Mouse (Mus musculus) lung, embryonic 15.5 days (tissue): ENCODE measurements around the gene Ppp2r1b. TPM values are rescaled to one million over a fixed set of nuclear protein-coding genes. Genes with fewer than 3 reads are reported as not detected.

Experiments
- ATAC-seq: fragments of 200-750 bp; cut with Nextera tagmentation; 2 replicates; pipeline ENCODE4 v1.8.0; 2017; ENCODE audit warnings: moderate number of reproducible peaks, borderline replicate concordance; ENCODE audit not compliant: low FRiP score, low TSS enrichment; ENCODE audit errors: extremely low read depth
- H3K27ac ChIP-seq: fragments of 300-500 bp; sonication (generic); 2 replicates; pipeline ENCODE4 v1.5.1; 2015; ENCODE audit warnings: moderate library complexity, mild to moderate bottlenecking, inconsistent platforms
- H3K27me3 ChIP-seq: fragments of 300-500 bp; sonication (generic); 2 replicates; pipeline ENCODE4 v1.6.1; 2015; ENCODE audit warnings: inconsistent platforms
- H3K36me3 ChIP-seq: fragments of 300-500 bp; sonication (generic); 2 replicates; pipeline ENCODE4 v1.6.1; 2015; ENCODE audit warnings: inconsistent platforms
- H3K4me1 ChIP-seq: fragments of 300-500 bp; sonication (generic); 2 replicates; pipeline ENCODE4 v1.6.1; 2015; ENCODE audit warnings: inconsistent platforms
- H3K4me2 ChIP-seq: fragments of 300-500 bp; sonication (generic); 2 replicates; pipeline ENCODE4 v1.6.1; 2015; ENCODE audit warnings: inconsistent platforms, mild to moderate bottlenecking, moderate library complexity
- H3K4me3 ChIP-seq: fragments of 300-500 bp; sonication (generic); 2 replicates; pipeline ENCODE4 v1.5.1; 2015; ENCODE audit warnings: mild to moderate bottlenecking, inconsistent platforms
- H3K9ac ChIP-seq: fragments of 300-500 bp; sonication (generic); 2 replicates; pipeline ENCODE4 v1.6.1; 2015; ENCODE audit warnings: inconsistent platforms
- H3K9me3 ChIP-seq: fragments of 300-500 bp; sonication (generic); 2 replicates; pipeline ENCODE4 v1.6.1; 2016; ENCODE audit warnings: inconsistent platforms
- WGBS: fragments of 180-500 bp; shearing (Covaris S2); methylation state at CpG from one replicate; pipeline ENCODE4 v1.1.7; 2015; 5-methylcytosine and 5-hydroxymethylcytosine counted together
- polyA plus RNA-seq: library from polyadenylated mRNA; unstranded; fragments of >200 nt; fragmentation: Nextera tagmentation; extraction: Ambion mirVana; gene quantifications from 2 replicates; pipeline ENCODE4 v1.2.1, GENCODE M21; 2015

Gene Ppp2r1b
- polyA plus RNA-seq, 1 experiment from 2014 or later, result 66.1 TPM

DNA sequence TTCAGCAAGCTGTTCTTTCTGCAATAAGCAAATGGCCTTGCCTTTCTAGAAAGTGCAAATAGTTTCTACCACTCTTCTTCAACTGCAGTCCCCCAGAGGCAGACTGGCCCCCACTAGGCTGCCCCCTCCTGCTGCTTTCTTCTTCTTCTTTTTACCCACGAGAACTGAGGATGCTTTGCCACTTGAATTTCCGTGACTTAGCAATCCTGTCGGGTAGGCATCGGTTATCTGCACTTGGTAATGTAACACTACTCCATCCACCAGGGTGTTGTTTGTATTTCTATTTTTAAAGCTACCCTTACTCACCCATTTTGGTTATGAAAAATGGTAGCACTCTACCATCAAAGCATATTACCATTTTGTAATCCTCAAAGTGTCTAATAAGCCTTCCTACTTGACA is 44.9 kb downstream of the Ppp2r1b start:
- H3K9me3 ChIP-seq, result no peaks in the 10 kb centered on the region
- H3K4me3 ChIP-seq, result no peak overlapping the region
- H3K27me3 ChIP-seq, result no peaks in the 10 kb centered on the region
- H3K4me2 ChIP-seq, result no peak overlapping the region
- H3K9ac ChIP-seq, result no peak overlapping the region
- ATAC-seq, result no peak
- no peak overlapping the region for H3K27ac ChIP-seq
- H3K36me3 ChIP-seq, result peaks cover 10% of the 10 kb centered on the region; the same call in 1 of the 2 replicates
- peaks cover 39% of the 10 kb centered on the region for H3K4me1 ChIP-seq
- 64% methylated on average over 4 of the region's 4 CpGs for WGBS

DNA sequence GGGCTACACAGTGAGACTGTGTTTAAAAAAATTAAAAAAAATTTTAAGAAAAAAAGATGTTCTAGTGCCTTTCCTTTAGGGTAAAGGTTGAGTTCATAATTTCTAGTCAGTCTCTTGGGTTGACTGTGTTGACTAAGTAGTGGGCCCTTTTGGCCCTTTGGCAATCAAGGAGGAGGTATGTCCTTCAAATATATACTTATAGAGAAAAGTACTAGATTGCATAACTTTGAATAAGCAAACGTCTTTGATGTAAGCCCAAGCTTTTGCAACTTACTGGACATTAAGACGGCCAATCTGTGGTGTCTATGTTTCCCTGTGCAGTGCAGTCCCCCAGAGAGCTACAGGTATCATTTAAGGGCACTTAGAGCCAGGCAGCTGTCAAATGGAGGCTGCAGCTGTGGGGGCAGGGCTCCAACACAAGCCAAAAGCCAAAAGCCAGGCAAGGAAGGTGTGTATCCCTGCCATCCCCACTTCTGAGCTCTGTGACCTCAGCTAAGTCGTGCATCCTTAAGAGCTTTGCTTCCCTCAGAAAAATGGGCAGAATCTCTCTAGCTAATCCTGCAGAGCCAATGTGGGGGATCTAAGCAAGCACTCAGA is 45.5 kb downstream of the Ppp2r1b start:
- Histone ChIP-seq H3K9me3 (no peaks in the 10 kb centered on the region), H3K27ac (no peak overlapping the region), H3K4me3 (no peak overlapping the region), H3K4me2 (no peak overlapping the region), H3K4me1 (peaks cover 32% of the 10 kb centered on the region), H3K9ac (no peak overlapping the region), H3K36me3 (peaks cover 15% of the 10 kb centered on the region), H3K27me3 (no peaks in the 10 kb centered on the region)
- ATAC-seq, result no peak
- 50% methylated on average over 3 of the region's 3 CpGs for WGBS

DNA sequence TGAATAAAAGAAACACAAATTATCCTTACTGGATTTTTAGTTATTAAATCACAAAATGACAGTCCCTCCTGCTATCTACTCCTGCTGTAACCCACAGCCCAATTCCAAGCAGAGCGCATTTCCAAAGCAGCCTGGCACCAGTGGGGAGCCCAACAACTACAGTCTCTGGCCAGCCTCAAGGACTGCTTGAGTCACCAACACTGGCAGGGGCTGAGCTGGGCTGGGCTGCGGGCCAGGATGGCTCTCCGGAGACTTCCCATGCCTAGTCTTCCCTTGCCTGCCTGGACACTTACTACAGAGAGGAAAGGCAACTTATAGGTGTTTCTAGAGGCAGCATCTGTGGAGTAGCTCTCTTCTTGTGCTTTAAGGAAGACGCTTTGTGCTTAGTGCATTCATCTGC is 48.6 kb downstream of the Ppp2r1b start:
- no peak overlapping the region for H3K27ac ChIP-seq
- 81% methylated on average over 4 of the region's 4 CpGs for WGBS
- no peak overlapping the region for H3K4me3 ChIP-seq
- no peaks in the 10 kb centered on the region for H3K27me3 ChIP-seq
- no peak overlapping the region for H3K4me2 ChIP-seq
- ATAC-seq, result no peak
- H3K4me1 ChIP-seq, result peaks cover 7% of the 10 kb centered on the region; the same call in 1 of the 2 replicates
- H3K9ac ChIP-seq, result no peak overlapping the region
- H3K36me3 ChIP-seq, result peaks cover 33% of the 10 kb centered on the region
- H3K9me3 ChIP-seq, result no peaks in the 10 kb centered on the region

DNA sequence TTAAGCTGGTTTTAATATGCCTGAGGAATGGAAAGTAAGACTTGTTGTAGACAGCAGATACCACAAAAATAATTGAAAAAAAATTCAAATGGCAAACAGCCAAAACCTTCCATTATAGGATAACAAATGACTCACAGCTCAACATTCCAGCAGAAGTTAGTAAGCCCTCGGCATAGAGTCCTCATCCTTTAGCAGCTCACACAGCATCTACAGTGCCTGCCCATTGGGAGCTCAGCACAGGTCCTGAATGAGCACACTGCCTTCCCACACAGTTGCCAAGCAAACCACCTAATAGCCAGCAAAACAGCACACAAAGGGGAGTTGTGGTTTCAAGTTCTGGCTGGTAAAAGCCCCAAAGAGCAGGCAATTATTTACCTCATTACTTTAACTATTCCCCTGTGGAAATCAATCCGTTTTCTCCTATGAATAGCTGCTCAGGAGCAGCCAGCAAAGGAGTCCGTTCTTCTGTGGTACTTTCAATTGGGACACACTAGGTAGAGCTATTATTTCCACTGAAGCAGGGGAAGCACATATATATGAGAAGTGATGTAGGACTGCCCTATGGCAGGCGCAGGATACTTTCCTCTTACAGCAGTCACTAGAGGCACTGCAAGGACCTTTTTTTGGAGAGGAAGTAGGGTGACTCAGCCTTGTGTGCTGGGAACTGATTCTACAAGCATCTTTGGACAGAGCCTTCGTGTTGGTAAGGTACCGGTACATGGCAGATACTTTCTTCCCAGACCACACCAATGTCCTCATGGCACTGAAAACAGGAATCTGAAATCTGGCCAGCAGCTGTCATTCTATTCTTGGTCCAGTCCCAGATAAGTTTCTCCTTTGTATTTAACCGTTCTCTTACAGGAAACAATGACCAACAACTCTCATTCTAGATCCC is 55.2 kb downstream of the Ppp2r1b start:
- no peak overlapping the region for H3K27ac ChIP-seq

DNA sequence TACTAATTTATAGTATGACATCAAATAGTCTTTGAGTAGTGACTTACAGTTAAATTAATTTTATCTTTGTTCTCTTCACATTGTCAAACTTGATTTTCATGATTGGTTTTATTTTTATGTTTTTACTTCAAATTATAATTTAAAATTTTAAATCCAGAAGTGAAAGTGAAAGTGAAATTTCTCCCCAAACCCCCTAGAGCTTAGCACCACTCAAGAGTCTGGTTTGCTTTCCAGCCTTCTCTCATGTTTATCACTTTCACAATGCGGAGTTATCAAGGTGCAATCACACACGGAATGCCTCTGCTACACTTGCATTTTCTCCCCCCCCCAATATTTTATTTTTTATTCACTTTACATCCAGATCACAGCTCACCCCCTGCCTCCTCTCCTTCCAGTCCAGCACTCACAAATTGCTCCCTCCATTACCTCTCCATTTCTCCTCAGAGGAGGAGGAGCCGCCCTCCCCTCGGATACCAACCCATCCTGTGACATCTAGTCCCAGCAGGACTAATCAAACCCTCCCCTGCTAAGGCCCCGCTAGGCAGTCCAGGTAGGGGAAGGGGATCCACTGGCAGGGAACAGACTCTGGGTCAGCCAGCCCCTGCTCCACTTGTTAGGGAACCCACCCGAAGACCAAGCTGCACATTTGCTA is 59.2 kb downstream of the Ppp2r1b start:
- no peaks in the 10 kb centered on the region for H3K4me1 ChIP-seq
- no peak for ATAC-seq
- H3K36me3 ChIP-seq, result no peaks in the 10 kb centered on the region; the same call in 1 of the 2 replicates
- H3K27me3 ChIP-seq, result no peaks in the 10 kb centered on the region
- no peak overlapping the region for H3K27ac ChIP-seq
- no peak overlapping the region for H3K4me3 ChIP-seq
- no peak overlapping the region for H3K4me2 ChIP-seq
- WGBS, result 76% methylated on average over 6 of the region's 6 CpGs
- H3K9ac ChIP-seq, result no peak overlapping the region
- H3K9me3 ChIP-seq, result no peaks in the 10 kb centered on the region

More for the DNA sequence above, 55.2 kb downstream of the Ppp2r1b start:
- H3K36me3 ChIP-seq, result peaks cover 21% of the 10 kb centered on the region
- H3K4me3 ChIP-seq, result no peak overlapping the region
- no peak for ATAC-seq
- H3K9me3 ChIP-seq, result no peaks in the 10 kb centered on the region
- no peaks in the 10 kb centered on the region for H3K4me1 ChIP-seq
- H3K27me3 ChIP-seq, result no peaks in the 10 kb centered on the region
- WGBS, result 72% methylated on average over 7 of the region's 7 CpGs
- H3K4me2 ChIP-seq, result no peak overlapping the region
- H3K9ac ChIP-seq, result no peak overlapping the region

DNA sequence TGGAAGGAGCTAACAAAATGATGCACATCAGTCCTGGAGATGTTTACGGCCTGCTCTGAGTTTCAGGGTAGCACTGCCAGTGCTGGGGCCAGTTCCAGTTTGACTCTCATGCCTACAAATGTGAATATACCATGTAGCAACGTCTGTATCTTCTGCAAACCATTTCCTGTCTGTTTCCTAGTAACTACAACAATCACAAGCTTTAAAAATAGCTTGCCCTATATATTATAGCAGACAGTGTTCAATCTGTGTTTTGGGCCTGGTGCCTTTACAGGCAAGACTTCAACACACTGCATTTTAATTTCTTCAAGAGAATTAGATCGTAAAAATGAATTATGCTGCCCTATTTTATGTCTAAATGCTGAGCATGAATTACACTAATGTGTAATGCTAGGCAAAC is 60.2 kb downstream of the Ppp2r1b start:
- Histone ChIP-seq H3K27ac (no peak overlapping the region), H3K27me3 (no peaks in the 10 kb centered on the region), H3K4me1 (no peaks in the 10 kb centered on the region), H3K36me3 (no peaks in the 10 kb centered on the region), H3K4me2 (no peak overlapping the region), H3K4me3 (no peak overlapping the region), H3K9ac (no peak overlapping the region), H3K9me3 (no peaks in the 10 kb centered on the region)
- no peak for ATAC-seq
- WGBS, result 69% methylated on average over 3 of the region's 3 CpGs

DNA sequence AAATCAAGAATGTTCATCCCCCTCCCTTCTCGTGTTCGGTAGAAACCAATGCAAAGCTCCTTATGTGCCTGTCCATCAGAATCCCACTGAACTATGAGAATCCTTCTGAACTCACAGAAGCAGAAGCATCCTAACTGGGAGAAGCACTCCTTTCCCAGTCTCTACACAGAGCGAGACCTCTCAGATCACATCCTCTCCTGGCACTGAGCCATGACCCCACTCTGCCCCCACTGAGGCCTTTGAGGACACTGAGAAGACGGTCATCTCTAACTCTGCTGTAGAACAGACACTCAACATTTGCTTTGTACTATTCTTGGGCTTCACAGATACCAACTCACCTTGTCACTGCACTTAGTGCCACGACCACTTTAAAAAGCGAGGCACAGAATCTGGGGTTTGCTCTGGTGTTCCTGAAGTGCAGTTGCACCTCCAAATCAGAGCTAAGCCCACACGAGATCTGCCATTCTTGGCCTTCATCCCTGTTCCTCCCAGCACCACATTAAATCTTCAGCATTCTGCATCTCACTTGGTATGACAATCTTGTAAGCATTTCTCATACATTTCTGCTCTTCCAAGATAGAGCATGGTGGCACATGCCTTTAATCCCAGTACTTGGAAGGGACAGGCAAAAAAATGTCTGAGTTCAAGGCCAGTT is 66.9 kb downstream of the Ppp2r1b start:
- no peaks in the 10 kb centered on the region for H3K9me3 ChIP-seq
- 67% methylated on average over 7 of the region's 7 CpGs for WGBS
- no peak overlapping the region for H3K4me3 ChIP-seq
- H3K9ac ChIP-seq, result no peak overlapping the region
- H3K36me3 ChIP-seq, result no peaks in the 10 kb centered on the region
- no peak overlapping the region for H3K4me2 ChIP-seq
- H3K4me1 ChIP-seq, result no peaks in the 10 kb centered on the region
- ATAC-seq, result no peak
- H3K27ac ChIP-seq, result no peak overlapping the region
- no peaks in the 10 kb centered on the region for H3K27me3 ChIP-seq

DNA sequence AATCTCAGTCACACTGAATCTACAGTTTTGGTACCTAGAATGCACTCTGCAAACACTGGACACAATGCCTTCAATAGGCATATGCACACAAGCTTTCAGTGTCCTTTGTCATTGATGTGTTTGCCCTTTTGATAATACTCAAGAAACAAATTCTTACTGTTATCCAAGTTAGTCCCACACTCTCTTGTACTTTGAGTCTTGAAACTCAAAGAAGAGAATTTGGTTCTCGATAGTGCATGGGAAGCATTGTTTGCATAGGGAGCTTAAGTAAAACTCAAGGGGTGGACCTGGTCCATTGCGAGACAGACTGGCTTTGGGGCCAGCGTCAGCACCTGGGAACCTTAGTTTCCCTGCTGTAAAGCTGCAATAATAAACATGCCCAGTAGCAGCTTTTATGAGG is 73.0 kb downstream of the Ppp2r1b start:
- 52% methylated on average over 3 of the region's 3 CpGs for WGBS
- H3K36me3 ChIP-seq, result no peaks in the 10 kb centered on the region
- no peak overlapping the region for H3K4me2 ChIP-seq
- no peak overlapping the region for H3K9ac ChIP-seq
- no peak overlapping the region for H3K27ac ChIP-seq
- H3K27me3 ChIP-seq, result peaks cover 11% of the 10 kb centered on the region; the same call in 1 of the 2 replicates
- H3K4me3 ChIP-seq, result no peak overlapping the region
- peaks cover 20% of the 10 kb centered on the region; the same call in 1 of the 2 replicates for H3K4me1 ChIP-seq
- no peak for ATAC-seq
- no peaks in the 10 kb centered on the region for H3K9me3 ChIP-seq

DNA sequence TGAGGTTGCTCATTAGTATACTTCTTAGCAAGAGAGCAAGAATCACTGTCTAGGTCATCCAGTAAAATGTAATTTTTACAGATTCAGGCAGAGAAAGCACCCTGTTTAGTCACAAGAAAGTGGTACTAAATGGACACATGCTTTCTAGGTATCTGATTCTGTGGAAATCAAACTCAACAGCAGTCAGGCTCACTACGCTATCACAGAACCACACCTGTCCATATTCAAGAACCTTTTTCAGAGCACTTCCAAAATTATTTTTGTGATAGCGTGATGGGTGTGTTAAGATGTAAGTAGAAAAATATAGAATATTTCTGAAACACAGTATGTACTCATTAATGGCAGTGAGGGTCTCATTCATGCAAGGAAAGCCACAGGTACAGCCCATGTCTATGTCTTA is 74.5 kb downstream of the Ppp2r1b start:
- ATAC-seq, result no peak
- WGBS, result 94% methylated on average over 2 of the region's 2 CpGs
- Histone ChIP-seq H3K27ac (no peak overlapping the region), H3K36me3 (no peaks in the 10 kb centered on the region), H3K4me3 (no peak overlapping the region), H3K9me3 (no peaks in the 10 kb centered on the region), H3K4me1 (peaks cover 20% of the 10 kb centered on the region; the same call in 1 of the 2 replicates), H3K27me3 (peaks cover 11% of the 10 kb centered on the region; the same call in 1 of the 2 replicates), H3K4me2 (no peak overlapping the region), H3K9ac (no peak overlapping the region)

DNA sequence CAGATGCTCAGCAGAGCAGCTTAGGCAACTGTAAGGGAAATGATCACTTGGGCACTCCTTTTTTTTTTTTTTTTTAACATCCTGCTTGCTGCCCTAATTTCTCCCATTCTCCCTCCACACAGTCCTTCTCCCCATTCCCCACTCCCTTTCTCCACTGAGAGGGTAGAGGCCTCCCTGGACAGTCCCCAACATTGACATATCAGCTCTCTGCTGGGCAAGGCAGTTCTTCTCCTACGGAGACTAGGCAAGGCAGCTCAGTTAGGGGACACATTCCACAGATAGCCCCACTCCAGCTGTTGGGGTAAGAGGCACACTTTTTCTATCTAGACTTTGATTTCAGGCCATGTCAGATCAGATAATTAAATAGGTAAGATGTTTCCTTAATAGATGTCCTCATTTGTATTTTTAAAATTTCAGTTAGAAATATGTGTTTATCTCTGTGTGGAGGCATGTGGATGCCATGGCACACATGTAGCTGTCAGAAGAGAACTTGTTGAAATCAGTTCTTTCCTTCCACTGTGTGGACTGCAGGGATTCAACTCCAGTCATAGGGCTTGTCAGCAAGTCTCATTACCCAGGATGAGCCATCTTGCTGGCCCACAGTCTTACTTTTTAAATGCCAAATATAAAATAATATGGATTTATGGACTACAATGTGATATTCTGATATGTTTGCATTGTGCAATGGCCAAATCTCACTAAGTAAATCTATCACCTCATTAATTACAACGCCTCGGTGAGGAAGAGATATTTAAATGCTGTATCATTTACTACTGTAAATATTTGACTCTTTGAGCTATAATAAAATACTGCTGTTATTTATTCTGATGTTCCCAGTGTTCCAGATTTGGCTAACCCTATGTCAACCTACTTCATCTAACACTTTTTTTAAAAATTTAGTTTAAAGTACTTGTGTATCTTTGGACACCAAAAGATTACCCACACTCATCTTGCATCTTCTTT is 76.1 kb downstream of the Ppp2r1b start:
- WGBS, result 40% methylated on average over 3 of the region's 3 CpGs
- ATAC-seq, result peak; percentile 77; the same call in 1 of the 2 replicates

More for the DNA sequence above, 76.1 kb downstream of the Ppp2r1b start:
- H3K27ac ChIP-seq, result no peak overlapping the region
- no peaks in the 10 kb centered on the region for H3K9me3 ChIP-seq
- H3K4me2 ChIP-seq, result no peak overlapping the region
- peaks cover 11% of the 10 kb centered on the region; the same call in 1 of the 2 replicates for H3K27me3 ChIP-seq
- H3K4me1 ChIP-seq, result peaks cover 20% of the 10 kb centered on the region; the same call in 1 of the 2 replicates
- no peaks in the 10 kb centered on the region for H3K36me3 ChIP-seq
- H3K4me3 ChIP-seq, result no peak overlapping the region
- no peak overlapping the region for H3K9ac ChIP-seq
